Mouse (Mus musculus): ENCODE data around the gene Taok3.

Gene Taok3

GRCm38 (mm10) chr5:117119777-117120488 is at the start of gene Taok3:
Taok3 (plus strand) TSS chr5:117120129.
- peak; percentile 98 for DNase-seq (ENCODE audit: low read depth)

- DNase-seq (ENCODE audit: low read depth): no peak
Observed at GRCm38 (mm10) chr5:117087718-117088117, 32.2 kb upstream of the Taok3 start.

GRCm38 (mm10) chr5:117089147-117089546 is 30.8 kb upstream of the Taok3 start:
- DNase-seq (ENCODE audit: low read depth): no peak

- no peak for DNase-seq (ENCODE audit: low read depth)
Observed at GRCm38 (mm10) chr5:117089786-117090185, 30.1 kb upstream of the Taok3 start.

- DNase-seq (ENCODE audit: low read depth): no peak
Observed at GRCm38 (mm10) chr5:117094431-117094830, 25.5 kb upstream of the Taok3 start.

GRCm38 (mm10) chr5:117096716-117097115 is 23.2 kb upstream of the Taok3 start:
- DNase-seq (ENCODE audit: low read depth): no peak

GRCm38 (mm10) chr5:117099008-117099407 is 20.9 kb upstream of the Taok3 start:
- no peak for DNase-seq (ENCODE audit: low read depth)

- no peak for DNase-seq (ENCODE audit: low read depth)
Observed at GRCm38 (mm10) chr5:117099742-117100141, 20.2 kb upstream of the Taok3 start.

- DNase-seq (ENCODE audit: low read depth): no peak
Observed at GRCm38 (mm10) chr5:117103194-117103929, 16.6 kb upstream of the Taok3 start.

GRCm38 (mm10) chr5:117104329-117104728 is 15.6 kb upstream of the Taok3 start:
- no peak for DNase-seq (ENCODE audit: low read depth)

GRCm38 (mm10) chr5:117105761-117106160 is 14.2 kb upstream of the Taok3 start:
- DNase-seq (ENCODE audit: low read depth): no peak

- no peak for DNase-seq (ENCODE audit: low read depth)
Observed at GRCm38 (mm10) chr5:117108292-117108691, 11.6 kb upstream of the Taok3 start.

GRCm38 (mm10) chr5:117108731-117109130 is 11.2 kb upstream of the Taok3 start:
- no peak for DNase-seq (ENCODE audit: low read depth)

GRCm38 (mm10) chr5:117109522-117109921 is 10.4 kb upstream of the Taok3 start:
- DNase-seq (ENCODE audit: low read depth): no peak

- no peak for DNase-seq (ENCODE audit: low read depth)
Observed at GRCm38 (mm10) chr5:117111064-117111773, 8.7 kb upstream of the Taok3 start.

GRCm38 (mm10) chr5:117111774-117112112 is 8.2 kb upstream of the Taok3 start:
- DNase-seq (ENCODE audit: low read depth): no peak

- DNase-seq (ENCODE audit: low read depth): no peak
Observed at GRCm38 (mm10) chr5:117113330-117113729, 6.6 kb upstream of the Taok3 start.

GRCm38 (mm10) chr5:117114581-117115192 is 5.2 kb upstream of the Taok3 start:
- no peak for DNase-seq (ENCODE audit: low read depth)

- no peak for DNase-seq (ENCODE audit: low read depth)
Observed at GRCm38 (mm10) chr5:117115193-117115767, 4.6 kb upstream of the Taok3 start.

GRCm38 (mm10) chr5:117115836-117116366 is 4.0 kb upstream of the Taok3 start, which contains the start of gene Suds3:
Suds3 (minus strand) TSS chr5:117116113.
- DNase-seq (ENCODE audit: low read depth): peak; percentile 84

GRCm38 (mm10) chr5:117116660-117117059 is 3.3 kb upstream of the Taok3 start:
- DNase-seq (ENCODE audit: low read depth): no peak

GRCm38 (mm10) chr5:117117241-117117640 is 2.7 kb upstream of the Taok3 start:
- no peak for DNase-seq (ENCODE audit: low read depth)
